Mouse (Mus musculus): ENCODE measurements at regions not wholly inside any gene's neighbourhood (a gene's known extent, or its start where the extent isn't known, plus 50 kb on each side); places are given as distances from the start of the nearest gene placed in this dataset.
A peak's percentile ranks its signal among the peaks of the same experiment; 100 is the strongest.

DNA sequence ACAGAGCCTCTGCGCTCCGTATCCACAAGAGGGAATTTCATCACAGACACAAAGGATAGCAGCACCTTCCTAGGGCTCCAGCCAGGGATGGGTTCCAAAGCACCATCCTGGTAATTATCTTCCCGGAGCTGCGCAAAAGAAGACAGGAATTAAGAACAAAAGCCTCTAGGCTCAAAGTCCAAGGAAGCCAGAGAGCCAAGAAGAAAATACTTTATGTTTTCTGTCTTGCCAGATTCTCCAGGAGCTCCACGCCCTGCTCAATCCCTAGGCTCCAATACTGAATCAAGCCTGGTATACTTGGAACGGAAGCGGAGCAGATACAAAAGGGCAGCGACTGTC lies 54.4 kb downstream of the Irf2bpl start:
- DNase-seq (ENCODE audit: low spot score in 2 of 2): no peak

DNA sequence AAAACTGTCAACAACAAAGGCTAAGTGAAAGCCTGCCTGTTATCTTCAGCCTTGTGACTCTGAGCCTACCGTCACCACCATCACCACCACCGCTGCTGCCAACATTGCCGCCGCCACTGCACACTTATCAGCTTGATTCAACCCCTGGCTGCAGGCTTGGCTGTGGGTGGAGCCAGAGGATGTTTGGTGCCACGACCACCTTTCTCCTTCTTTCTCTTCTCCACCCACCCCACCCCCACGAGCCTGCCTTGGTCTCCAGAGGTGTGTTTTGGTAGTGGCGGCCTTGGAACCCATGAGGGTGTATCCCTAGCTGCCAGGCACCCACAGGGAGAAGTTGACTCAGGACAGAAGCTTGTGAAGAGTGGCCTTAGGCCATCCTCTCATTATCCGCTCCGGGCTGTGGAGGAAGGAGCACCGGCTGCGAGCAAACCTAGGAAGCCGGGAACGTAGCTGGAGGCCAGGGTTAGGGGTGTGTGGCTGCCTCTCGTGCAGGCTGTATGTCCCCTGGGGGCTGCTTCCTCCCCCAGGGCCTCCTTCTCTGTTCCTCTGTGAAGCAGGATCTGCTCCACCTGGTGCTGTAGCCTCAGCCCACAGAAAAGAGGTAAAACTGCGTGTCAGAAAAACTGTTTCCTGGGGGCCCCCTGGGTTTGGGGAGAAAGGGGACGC lies 54.9 kb downstream of the Irf2bpl start:
- peak; percentile 63 to 78 for DNase-seq (ENCODE audit: low spot score in 2 of 2)

DNA sequence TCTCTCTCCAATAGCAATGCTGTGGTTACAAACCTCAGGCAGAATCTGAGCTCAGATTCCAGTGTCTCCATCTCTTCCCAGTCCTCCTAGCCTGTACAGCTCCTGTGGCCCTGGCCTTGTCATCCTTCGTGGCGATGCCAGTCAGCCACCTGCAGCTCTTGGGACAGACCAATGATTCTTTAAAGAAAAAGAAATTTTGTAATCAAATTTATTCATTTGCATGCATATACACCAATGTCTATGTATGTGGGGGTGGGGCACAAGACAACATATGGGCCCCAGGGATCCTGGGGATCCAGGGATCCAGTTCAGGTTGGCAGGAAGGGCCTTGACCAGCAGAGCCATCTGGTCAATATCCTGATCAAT lies 57.4 kb downstream of the Irf2bpl start:
- no peak for DNase-seq (ENCODE audit: low spot score in 2 of 2)

GRCm38 (mm10) chr12:86826420-86827240 lies 58.0 kb downstream of the Irf2bpl start:
- no peak for DNase-seq (ENCODE audit: low spot score in 2 of 2)

- no peak for DNase-seq (ENCODE audit: low spot score in 2 of 2)
Observed at GRCm38 (mm10) chr12:86825584-86826419, 58.8 kb downstream of the Irf2bpl start.

DNA sequence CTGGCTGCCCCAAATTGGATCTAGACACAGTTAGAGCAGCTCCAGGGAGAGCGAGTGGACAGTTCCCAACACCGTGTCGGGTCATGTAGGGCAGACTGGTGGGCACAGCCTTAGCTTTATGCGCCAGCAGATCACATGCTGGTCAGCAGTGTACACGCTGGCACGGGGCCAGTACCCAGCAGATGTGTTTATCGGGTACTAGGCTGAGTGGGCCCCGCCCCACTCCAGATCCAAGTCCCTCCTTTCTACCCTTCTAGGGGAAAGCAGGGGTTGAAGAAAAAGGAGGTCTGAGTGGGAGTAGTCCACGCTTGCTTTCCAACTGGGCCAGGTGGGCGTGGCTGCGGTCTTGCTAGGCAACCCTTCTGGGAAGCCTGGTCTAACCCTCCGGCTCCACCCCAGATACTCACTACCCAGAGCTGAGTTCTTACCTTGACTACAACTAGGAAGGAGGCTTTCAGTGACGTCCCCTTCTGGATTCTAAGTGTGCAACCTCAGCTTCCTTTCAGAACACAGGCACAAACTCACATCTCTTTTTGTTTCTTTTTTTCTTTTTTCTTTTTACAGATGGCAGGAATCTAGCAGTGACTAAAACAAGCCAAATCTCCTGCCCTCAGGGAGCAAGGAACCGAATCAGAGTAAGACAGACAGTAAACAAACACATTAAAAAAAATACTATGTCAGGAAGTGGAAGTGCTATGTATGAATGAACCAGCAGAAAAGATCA lies 59.6 kb downstream of the Irf2bpl start:
- DNase-seq (ENCODE audit: low spot score in 2 of 2): peak; percentile 95 to 96

DNA sequence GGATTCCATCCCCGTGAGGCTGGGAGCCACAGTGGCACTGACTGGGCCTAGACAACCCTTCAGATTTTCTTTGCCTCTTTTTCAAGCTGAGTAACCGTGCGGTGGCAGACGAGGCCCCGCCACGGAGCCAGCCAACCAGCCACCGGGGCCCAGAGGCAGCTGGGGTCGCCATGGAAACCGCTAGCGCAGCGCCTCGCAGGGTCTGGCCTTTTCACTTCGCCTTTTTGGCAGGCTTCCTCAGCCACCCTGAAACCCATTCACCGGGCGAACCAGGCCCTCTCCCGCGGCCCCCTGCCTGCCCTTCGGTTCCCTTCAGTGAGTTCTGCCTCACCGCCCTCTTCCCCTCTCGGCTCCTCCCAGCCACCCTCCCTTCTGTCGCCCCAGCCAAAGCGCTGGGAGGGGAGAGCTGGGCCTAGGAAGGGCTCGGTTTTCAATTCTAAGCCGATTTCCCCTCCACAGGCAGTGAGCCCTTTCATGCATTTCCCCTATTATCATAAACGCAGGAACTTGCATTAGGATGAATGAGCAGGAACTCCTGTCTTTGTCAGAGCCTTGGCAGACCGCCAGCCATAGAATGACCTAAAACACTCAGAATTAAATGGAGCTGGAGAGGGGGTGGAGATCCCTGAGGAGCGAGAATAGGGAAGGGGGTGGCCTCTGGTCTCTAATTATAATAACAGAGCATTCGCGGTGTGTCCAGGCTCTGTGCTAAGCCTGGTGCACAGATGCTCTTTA lies 60.6 kb downstream of the Irf2bpl start:
- peak; percentile 84 to 91 for DNase-seq (ENCODE audit: low spot score in 2 of 2)

DNA sequence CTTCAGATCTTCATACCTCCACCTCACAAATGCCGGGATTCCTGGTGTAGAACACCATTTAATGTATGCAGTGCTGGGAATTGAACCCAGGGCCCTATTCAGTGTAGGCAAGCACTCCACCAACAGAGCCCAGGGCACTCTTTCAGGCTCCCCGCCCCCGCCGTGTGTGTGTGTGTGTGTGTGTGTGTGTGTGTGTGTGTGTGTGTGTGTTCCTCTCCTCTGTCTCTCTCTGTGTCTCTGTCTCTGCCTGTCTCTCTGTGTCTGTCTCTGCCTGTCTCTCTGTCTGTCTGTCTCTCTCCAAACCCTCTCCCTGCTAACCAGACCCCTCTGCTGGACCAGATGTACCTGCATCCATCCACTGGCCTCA lies 61.1 kb downstream of the Irf2bpl start:
- no peak for DNase-seq (ENCODE audit: low spot score in 2 of 2)

- DNase-seq (ENCODE audit: low spot score in 2 of 2): no peak
Observed at GRCm38 (mm10) chr12:86821183-86821582, 63.4 kb downstream of the Irf2bpl start.

DNA sequence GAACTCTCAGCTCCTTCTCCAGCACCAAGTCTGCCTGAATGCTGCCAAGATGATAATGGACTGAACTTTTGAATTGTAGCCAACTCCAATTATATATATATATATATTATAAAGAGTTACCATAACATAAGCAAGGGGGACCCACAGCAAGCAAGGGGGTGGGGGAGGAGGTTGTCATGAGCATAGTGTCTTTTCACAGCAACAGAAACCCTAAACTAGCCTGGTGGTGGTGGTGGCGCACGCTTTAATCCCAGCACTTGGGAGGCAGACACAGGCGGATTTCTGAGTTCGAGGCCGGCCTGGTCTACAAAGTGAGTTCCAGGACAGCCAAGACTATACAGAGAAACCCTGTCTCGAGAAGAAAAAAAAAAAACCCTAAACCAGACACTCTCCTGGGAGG lies 65.0 kb downstream of the Irf2bpl start:
- DNase-seq (ENCODE audit: low spot score in 2 of 2): no peak

GRCm38 (mm10) chr12:86819163-86819562 lies 65.4 kb downstream of the Irf2bpl start:
- no peak for DNase-seq (ENCODE audit: low spot score in 2 of 2)

- no peak for DNase-seq (ENCODE audit: low spot score in 2 of 2)
Observed at GRCm38 (mm10) chr12:86818201-86818600, 66.4 kb downstream of the Irf2bpl start.

DNA sequence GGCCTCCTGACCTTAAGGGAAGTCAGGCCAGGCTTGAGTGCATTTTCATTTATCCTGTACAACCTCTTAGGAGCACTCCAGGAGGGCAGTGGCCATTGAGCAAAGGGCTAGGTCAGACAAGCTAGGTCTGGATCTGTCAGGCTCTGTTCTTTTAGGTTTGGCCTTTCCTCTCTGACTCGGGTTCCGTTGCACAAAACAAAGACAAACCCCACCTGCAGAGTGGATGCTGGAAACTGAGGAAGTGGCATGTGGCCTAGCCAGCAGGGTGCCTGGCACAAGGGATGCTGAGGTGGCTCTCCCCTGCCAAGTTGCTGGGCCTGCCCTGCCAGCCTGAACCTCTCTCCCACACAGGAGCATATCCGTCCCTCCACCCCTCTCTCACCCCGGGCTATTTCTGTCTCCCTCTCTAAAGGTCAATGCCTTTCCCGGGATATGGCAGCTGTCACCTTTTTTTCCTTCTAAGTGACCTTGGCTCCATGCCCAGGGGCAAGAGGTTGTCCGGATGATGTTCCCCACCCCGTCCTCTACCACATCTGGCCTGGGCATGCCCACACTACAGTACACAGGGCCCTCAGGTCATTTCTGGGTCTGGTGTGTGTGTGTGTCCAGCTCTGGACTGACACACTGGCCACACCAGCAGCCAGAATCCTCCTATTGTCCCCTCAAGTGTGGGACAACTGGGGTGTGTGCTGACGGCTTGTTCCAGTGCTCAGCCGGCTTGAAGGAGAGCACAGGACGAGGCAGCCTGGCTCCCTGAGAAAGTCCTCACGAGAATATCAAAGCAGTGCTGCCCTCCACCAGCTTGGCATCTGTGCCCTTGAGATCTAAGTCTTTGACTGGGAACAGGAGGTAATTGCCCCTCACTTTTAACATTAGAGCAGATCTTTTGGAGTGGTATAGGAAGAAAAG lies 67.6 kb downstream of the Irf2bpl start:
- DNase-seq (ENCODE audit: low spot score in 2 of 2): no peak

- DNase-seq (ENCODE audit: low spot score in 2 of 2): peak; percentile 70 to 75
Observed at GRCm38 (mm10) chr12:86816171-86816701, 68.4 kb downstream of the Irf2bpl start.

- DNase-seq (ENCODE audit: low spot score in 2 of 2): no peak
Observed at GRCm38 (mm10) chr12:86814740-86815139, 69.9 kb downstream of the Irf2bpl start.
